Mouse (Mus musculus) myocyte (in vitro differentiated cells): ENCODE data around the gene Krtap10-4.

Source experiments
- CEBPB ChIP-seq: IDR thresholded peaks from 2 replicates; pipeline ENCODE4 v1.6.1; 2011; ENCODE audit warnings: mild to moderate bottlenecking, moderate library complexity; ENCODE audit not compliant: poor library complexity, insufficient read depth, severe bottlenecking
- E2F4 ChIP-seq: IDR thresholded peaks from one replicate; pipeline ENCODE4 v1.6.1; 2011; ENCODE audit warnings: mild to moderate bottlenecking, control low read depth, moderate library complexity; ENCODE audit not compliant: insufficient read depth
- MAX ChIP-seq: IDR thresholded peaks from one replicate; pipeline ENCODE4 v1.6.1; 2011; ENCODE audit warnings: low read depth, mild to moderate bottlenecking, control low read depth
- MYOD1 ChIP-seq, 3 experiments: IDR thresholded peaks; one replicate each; pipeline ENCODE4 v1.6.1; 2011; ENCODE audit warnings: control low read depth in 2 of 3, low read depth in 2 of 3, mild to moderate bottlenecking in 2 of 3, moderate library complexity in 1 of 3; ENCODE audit not compliant: insufficient read length in 2 of 3, control insufficient read depth in 1 of 3
- MYOG ChIP-seq, 3 experiments: IDR thresholded peaks; one replicate each; pipeline ENCODE4 v1.6.1; 2011; ENCODE audit warnings: control low read depth in 2 of 3, low read depth in 2 of 3, mild to moderate bottlenecking in 2 of 3; ENCODE audit not compliant: insufficient read length in 2 of 3, control insufficient read depth in 1 of 3, insufficient read depth in 1 of 3
- POLR2A ChIP-seq: IDR thresholded peaks from one replicate; pipeline ENCODE4 v1.6.1; 2011; ENCODE audit warnings: low read depth, mild to moderate bottlenecking, control low read depth, moderate library complexity; ENCODE audit not compliant: insufficient read length
- REST ChIP-seq: IDR thresholded peaks from one replicate; pipeline ENCODE4 v1.6.1; 2011; ENCODE audit warnings: mild to moderate bottlenecking, control low read depth, moderate library complexity; ENCODE audit not compliant: insufficient read depth, insufficient read length
- SRF ChIP-seq: IDR thresholded peaks from one replicate; pipeline ENCODE4 v1.6.1; 2011; ENCODE audit warnings: low read depth; ENCODE audit not compliant: control insufficient read depth, insufficient read length
- TCF12 ChIP-seq: IDR thresholded peaks from one replicate; pipeline ENCODE4 v1.6.1; 2011; ENCODE audit warnings: mild to moderate bottlenecking, control low read depth; ENCODE audit not compliant: poor library complexity, insufficient read depth, severe bottlenecking
- TCF3 ChIP-seq: IDR thresholded peaks from one replicate; pipeline ENCODE4 v1.6.1; 2011; ENCODE audit warnings: low read depth, control low read depth; ENCODE audit not compliant: insufficient read length

- TF ChIP-seq MAX (no peak), REST (no peak), POLR2A (no peak), CEBPB (no peak), E2F4 (no peak), TCF12 (no peak), SRF (no peak), MYOD1 (IDR thresholded peaks at IDR 0.05; ENCODE audit: control insufficient read depth in 1 of 3, insufficient read length in 2 of 3, low read depth in 2 of 3) (no peak), TCF3 (no peak), MYOG (IDR thresholded peaks at IDR 0.05; ENCODE audit: control insufficient read depth in 1 of 3, insufficient read depth in 1 of 3, insufficient read length in 2 of 3, low read depth in 2 of 3) (no peak)
Measured at GRCm38 (mm10) chr10:77846503-77846902, 19.6 kb upstream of the Krtap10-4 start, which contains the start of gene Gm36176.
